Mouse (Mus musculus) heart, postnatal 14 days (tissue): ENCODE measurements around the gene Clns1a. TPM values are rescaled to one million over a fixed set of nuclear protein-coding genes. Genes with fewer than 3 reads are reported as not detected.

Experiments
- DNase-seq, 2 experiments: peaks; one replicate each; pipeline ENCODE4 v3.0.0; 2021 to 2022
- intact Hi-C: fragments of 180-260 bp; cut with DNase I; formaldehyde crosslinking; loops from one replicate; pipeline ENCODE4 v1.15.1; 2025
- total RNA-seq, 2 experiments: library from RNA; stranded (reverse); gene quantifications; 2 replicates each; pipeline ENCODE4 v1.2.3; 2021

Clns1a gene
- total RNA-seq, 2 experiments from 2014 or later: 29.5 to 31.1 TPM

DNA sequence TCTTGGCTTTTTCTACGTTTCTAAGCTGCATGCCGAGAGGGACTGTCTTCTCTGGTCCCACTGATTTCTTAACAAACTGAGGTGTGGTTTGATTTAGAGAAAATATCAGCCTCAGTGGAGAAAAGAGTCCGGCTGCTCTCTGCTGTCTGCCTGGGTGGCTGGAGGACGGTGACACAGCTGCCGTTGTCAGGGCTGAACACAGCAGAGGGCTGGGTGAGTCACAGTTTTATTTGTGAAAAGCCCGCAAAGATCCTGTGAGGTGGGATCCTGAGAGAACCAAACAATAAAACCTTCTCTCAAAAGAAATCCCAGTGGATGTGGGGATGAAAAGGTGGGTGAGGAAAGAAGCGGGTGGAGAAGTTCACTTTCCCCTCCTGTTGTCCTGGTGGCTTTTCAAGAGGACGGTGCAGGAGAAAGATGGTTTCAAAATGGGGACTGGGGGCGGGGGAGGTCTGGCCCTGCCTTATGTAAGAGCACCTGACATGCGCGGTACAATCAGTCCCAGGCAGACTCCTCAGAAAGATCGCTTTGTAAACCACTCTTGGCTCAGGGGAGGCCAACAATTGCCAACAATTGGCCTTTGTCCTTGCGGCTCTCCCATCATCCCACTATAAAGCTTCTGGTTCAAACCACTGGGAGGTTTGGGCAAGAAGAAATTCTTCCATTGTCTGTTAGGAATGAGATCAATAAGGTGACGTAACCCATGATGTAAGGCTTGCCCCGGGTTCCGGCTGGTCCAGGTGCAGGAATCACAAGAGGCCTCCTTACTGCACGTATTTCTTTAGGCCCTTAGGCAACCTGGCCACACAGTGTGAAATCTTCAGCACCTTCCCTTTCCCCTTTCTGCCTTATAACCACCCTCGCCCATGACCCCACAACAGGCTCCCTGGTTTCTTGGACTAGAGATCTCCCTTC, 60.8 kb downstream of the Clns1a start:
- no peak for DNase-seq
- intact Hi-C loops: no loop called here

- intact Hi-C loops: no loop called here
- no peak for DNase-seq
Observed at GRCm38 (mm10) chr7:97764591-97764990, 68.2 kb downstream of the Clns1a start.

- intact Hi-C loops: no loop called here
- no peak for DNase-seq
Observed at GRCm38 (mm10) chr7:97765181-97765962, 68.9 kb downstream of the Clns1a start.

GRCm38 (mm10) chr7:97765963-97766347, 69.5 kb downstream of the Clns1a start:
- intact Hi-C loops: no loop called here
- DNase-seq: no peak

- DNase-seq: no peak
- intact Hi-C loops: no loop called here
Observed at GRCm38 (mm10) chr7:97766406-97767166, 70.2 kb downstream of the Clns1a start.

GRCm38 (mm10) chr7:97767841-97768240, 71.4 kb downstream of the Clns1a start:
- no peak for DNase-seq
- intact Hi-C loops: no loop called here

DNA sequence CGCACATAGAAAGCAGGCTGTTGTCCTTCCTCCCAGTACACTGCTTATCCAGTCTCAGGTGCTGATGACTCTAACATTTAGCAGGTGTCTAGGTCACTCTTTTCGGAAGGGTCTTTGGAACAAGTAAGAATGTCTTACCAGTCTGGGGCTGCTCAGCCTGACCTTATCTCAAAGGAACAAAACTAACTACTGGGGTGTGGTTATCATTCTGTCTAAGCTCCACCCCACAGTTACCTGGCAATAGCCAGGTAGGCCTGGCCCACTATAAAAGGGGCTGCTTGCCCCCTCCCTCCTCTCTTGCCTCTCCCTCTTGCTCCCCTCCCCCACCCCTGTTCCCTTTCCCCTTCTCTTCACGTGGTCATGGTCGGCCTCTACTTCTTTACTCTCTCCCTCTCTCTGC, 72.6 kb downstream of the Clns1a start:
- DNase-seq: no peak
- intact Hi-C loops: no loop called here

Other genes with a start within 250 kb of the Clns1a start
- gene Kctd14, start 245.3 kb upstream of the Clns1a start, total RNA-seq: under 1 TPM; 0.29 to 0.41 TPM
- 10 to 100 TPM; 35.6 to 44.2 TPM for gene Ints4, start 215.7 kb upstream of the Clns1a start, total RNA-seq
- gene Aamdc, start 117.1 kb upstream of the Clns1a start, total RNA-seq: 10 to 100 TPM; 47.5 to 48.8 TPM
- gene Rsf1, start 116.7 kb upstream of the Clns1a start, total RNA-seq: 10 to 100 TPM; 17.4 to 18.6 TPM
- 1 to 10 TPM; 3.5 to 7.9 TPM for gene Aqp11, start 41.7 kb downstream of the Clns1a start, total RNA-seq
- 1 to 10 TPM; 1.5 to 2.0 TPM for gene Pak1, start 91.9 kb downstream of the Clns1a start, total RNA-seq
- gene Gdpd4, start 223.3 kb downstream of the Clns1a start, total RNA-seq: not detected